Mouse (Mus musculus) thymus, adult 2 months (tissue): ENCODE measurements around the gene Pofut2. TPM values are rescaled to one million over a fixed set of nuclear protein-coding genes. Genes with fewer than 3 reads are reported as not detected.

Experiments used
- DNase-seq: peaks from one replicate; pipeline ENCODE4 v3.0.0; 2021
- H3K27ac ChIP-seq: fragments of 200-500 bp; 2 replicates; pipeline ENCODE4 v1.5.1; 2012; ENCODE audit warnings: low read length, control low read depth; ENCODE audit not compliant: control insufficient read depth, insufficient read depth
- H3K27me3 ChIP-seq: fragments of 200-500 bp; 2 replicates; pipeline ENCODE4 v1.6.1; 2012; ENCODE audit warnings: mild to moderate bottlenecking, low read length, moderate library complexity, mixed read lengths; ENCODE audit not compliant: control insufficient read depth, insufficient read depth
- H3K36me3 ChIP-seq: fragments of 200-500 bp; 2 replicates; pipeline ENCODE4 v1.6.1; 2012; ENCODE audit warnings: mild to moderate bottlenecking, low read length, moderate library complexity; ENCODE audit not compliant: control insufficient read depth, insufficient read depth
- H3K4me1 ChIP-seq: fragments of 200-500 bp; replicated peaks from 2 replicates; pipeline ENCODE4 v1.6.1; 2012; ENCODE audit warnings: low read length; ENCODE audit not compliant: control insufficient read depth, insufficient read depth
- H3K4me3 ChIP-seq: fragments of 200-500 bp; 2 replicates; pipeline ENCODE4 v1.5.1; 2012; ENCODE audit warnings: mild to moderate bottlenecking, low read length, control low read depth, moderate library complexity; ENCODE audit not compliant: control insufficient read depth, insufficient read depth
- CTCF ChIP-seq: fragments of 200-500 bp; IDR thresholded peaks from 2 replicates; pipeline ENCODE4 v1.5.1; 2012; ENCODE audit warnings: mild to moderate bottlenecking, control low read depth, low read length, moderate library complexity, borderline replicate concordance; ENCODE audit not compliant: control insufficient read depth, poor library complexity, insufficient read depth; ENCODE audit errors: extremely low read depth
- POLR2A ChIP-seq: fragments of 200-500 bp; IDR thresholded peaks from 2 replicates; pipeline ENCODE4 v1.6.1; 2012; ENCODE audit warnings: mild to moderate bottlenecking, low read length, control low read depth, moderate library complexity; ENCODE audit not compliant: control insufficient read depth, poor library complexity, insufficient read depth; ENCODE audit errors: extremely low read depth
- WGBS: fragments of 180-500 bp; shearing (Covaris S2); methylation state at CpG from one replicate; pipeline ENCODE4 v1.1.7; 2018; 5-methylcytosine and 5-hydroxymethylcytosine counted together
- polyA plus RNA-seq: library from polyadenylated mRNA; depleted of rRNA; stranded (reverse); fragments of >200 nt; gene quantifications from 2 replicates; pipeline ENCODE4 v1.2.3, GENCODE M21; 2012

Gene Pofut2
- polyA plus RNA-seq, 1 experiment = 60.0 TPM

DNA sequence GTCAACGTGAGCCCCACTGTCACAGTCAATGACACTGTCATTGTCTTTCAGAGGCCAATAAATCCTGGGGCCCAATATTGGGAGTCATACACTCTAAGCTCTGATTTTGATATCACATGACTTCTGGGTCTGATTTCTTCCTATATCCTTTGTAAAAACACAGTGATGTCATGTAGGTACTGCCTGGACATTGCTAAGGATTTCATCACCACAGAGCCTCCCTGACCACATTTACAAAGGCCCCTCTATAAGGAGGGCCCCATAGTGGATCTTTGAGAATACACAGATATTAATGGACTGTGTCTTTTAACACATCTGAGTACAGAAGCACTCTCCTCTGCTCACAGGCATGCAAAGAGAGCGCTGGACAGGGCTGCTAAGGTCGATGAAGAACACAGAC, 16.6 kb upstream of the Pofut2 start:
- TF ChIP-seq CTCF = no peak
- TF ChIP-seq POLR2A = no peak
- H3K27ac ChIP-seq = no peak overlapping the region
- H3K4me3 ChIP-seq = no peak overlapping the region
- no peaks in the 10 kb centered on the region for H3K36me3 ChIP-seq
- DNase-seq = no peak
- H3K4me1 ChIP-seq = no peaks in the 10 kb centered on the region
- 94% methylated on average over 3 of the region's 3 CpGs for WGBS
- no peaks in the 10 kb centered on the region for H3K27me3 ChIP-seq

DNA sequence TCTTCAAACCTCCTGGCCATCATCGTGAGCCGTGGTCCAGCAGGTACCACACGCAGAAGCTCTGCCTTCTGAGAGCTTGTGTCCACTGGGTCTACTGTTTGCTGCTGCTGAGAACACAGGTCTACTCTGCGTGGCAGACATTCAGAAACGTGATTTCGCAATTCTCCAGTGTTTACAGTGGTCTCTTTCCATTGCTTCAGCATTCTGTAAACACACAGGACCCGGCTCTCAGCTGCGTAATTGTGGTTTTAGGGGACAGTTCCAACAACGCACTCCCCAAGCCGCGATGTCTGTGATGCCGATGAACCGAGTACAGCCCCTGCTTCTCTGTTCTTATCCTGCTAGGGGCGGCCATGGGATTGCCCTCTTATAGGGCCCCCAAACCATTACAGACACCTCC, 16.1 kb upstream of the Pofut2 start:
- no peaks in the 10 kb centered on the region for H3K4me1 ChIP-seq
- TF ChIP-seq CTCF (no peak), POLR2A (no peak)
- no peaks in the 10 kb centered on the region for H3K27me3 ChIP-seq
- H3K36me3 ChIP-seq = no peaks in the 10 kb centered on the region
- DNase-seq = no peak
- 91% methylated on average over 14 of the region's 14 CpGs for WGBS
- no peak overlapping the region for H3K4me3 ChIP-seq
- H3K27ac ChIP-seq = no peak overlapping the region

DNA sequence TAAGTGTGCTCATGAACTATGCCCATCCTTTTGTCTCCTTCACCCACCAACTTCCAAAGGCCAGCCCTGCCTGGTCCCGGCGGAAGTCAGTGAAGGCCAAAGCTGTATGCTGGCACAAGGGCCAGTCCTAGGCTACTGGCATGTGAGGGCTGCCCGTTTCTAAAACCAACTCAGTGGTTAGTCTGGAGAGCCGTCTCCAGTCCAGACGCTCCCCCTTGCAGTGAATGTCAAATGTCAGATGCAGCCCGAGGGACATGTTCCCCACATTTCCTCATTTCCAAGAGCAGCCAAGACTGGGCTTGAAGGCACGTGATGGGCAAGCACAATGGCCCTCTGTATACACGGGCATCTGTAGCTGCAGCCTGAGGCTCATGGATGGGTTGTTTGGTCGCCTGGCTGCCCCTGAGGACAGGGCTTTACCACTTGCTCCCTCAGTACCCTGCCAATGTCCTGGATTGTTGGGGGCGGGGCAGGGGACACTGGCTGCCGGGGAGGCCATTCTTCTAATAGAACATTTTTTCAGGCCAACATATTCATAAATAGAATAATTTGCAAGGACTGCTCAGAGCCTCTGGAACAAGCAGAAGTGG, 15.4 kb upstream of the Pofut2 start:
- H3K4me3 ChIP-seq = no peak overlapping the region
- no peak for TF ChIP-seq POLR2A
- TF ChIP-seq CTCF = no peak
- H3K27ac ChIP-seq = no peak overlapping the region
- 89% methylated on average over 11 of the region's 11 CpGs for WGBS
- H3K4me1 ChIP-seq = no peaks in the 10 kb centered on the region
- H3K27me3 ChIP-seq = no peaks in the 10 kb centered on the region
- no peak for DNase-seq
- H3K36me3 ChIP-seq = no peaks in the 10 kb centered on the region

DNA sequence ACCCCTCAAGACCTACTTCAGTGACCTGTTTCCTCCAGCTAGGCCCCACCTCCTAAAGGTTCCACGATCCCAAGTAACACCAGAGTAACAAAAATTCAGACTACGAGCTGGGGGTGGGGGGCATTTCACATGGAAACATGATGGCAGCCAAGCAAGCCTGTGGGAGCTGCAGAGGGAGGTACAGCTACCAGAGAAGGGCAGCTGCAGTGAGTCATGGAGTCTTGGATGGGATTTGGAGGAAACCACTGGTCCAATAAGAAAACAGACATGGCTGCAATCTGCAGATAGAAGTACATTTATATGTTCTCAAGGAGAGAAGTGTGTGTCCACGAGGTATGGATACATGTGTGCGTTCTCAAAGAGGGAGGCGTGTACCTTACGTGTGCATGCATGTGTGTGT, 14.2 kb upstream of the Pofut2 start:
- Histone ChIP-seq H3K27ac (no peak overlapping the region), H3K4me1 (no peaks in the 10 kb centered on the region), H3K36me3 (no peaks in the 10 kb centered on the region), H3K4me3 (no peak overlapping the region), H3K27me3 (no peaks in the 10 kb centered on the region)
- TF ChIP-seq CTCF = no peak
- TF ChIP-seq POLR2A = no peak
- WGBS = 95% methylated on average over 6 of the region's 6 CpGs
- no peak for DNase-seq

DNA sequence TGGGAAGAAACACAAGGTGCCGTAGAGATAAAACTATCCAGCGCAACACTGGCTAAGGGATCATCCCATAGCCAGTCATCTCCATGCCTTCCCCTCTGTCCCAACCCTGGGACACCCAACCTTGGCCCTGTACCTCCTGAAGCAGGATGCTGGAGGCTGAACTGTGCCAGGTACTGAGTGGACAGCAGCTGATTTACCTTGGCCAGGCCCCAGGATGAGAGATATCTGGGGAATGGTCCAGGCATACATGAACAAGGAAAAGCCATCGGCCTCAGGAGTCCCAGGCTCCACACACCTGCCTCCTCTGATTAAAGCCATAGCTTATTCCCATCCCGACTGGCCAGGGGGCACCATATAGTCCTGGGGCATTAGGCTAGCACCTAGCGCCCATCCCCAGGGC, 12.0 kb upstream of the Pofut2 start:
- 98% methylated on average over 5 of the region's 5 CpGs for WGBS
- no peak overlapping the region for H3K4me3 ChIP-seq
- no peaks in the 10 kb centered on the region for H3K36me3 ChIP-seq
- H3K4me1 ChIP-seq = no peaks in the 10 kb centered on the region
- H3K27me3 ChIP-seq = no peaks in the 10 kb centered on the region
- TF ChIP-seq POLR2A (no peak), CTCF (no peak)
- no peak for DNase-seq
- H3K27ac ChIP-seq = no peak overlapping the region

DNA sequence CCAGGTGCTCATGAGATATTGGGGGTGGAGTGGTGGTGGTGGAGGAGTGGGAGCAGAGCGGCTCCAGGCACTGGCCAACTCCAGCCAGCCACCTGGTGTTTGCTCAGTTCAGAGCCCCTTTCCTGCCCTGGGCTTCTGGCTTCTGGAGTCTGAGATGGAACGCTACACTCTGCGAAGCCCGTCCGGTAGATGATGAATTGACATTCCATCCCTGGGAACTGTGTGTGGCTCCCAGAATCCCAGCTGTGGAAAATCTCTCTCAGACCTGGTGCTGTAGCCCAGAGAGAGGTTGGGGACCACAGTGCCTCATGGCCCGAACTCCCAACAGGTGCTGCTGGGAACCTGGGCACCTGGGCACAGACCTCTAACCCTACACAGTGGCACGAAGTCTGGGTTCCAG, 11.3 kb upstream of the Pofut2 start:
- Histone ChIP-seq H3K27ac (no peak overlapping the region), H3K27me3 (no peaks in the 10 kb centered on the region), H3K4me1 (no peaks in the 10 kb centered on the region), H3K36me3 (no peaks in the 10 kb centered on the region), H3K4me3 (no peak overlapping the region)
- TF ChIP-seq POLR2A = no peak
- no peak for TF ChIP-seq CTCF
- no peak for DNase-seq
- WGBS = 95% methylated on average over 7 of the region's 7 CpGs

DNA sequence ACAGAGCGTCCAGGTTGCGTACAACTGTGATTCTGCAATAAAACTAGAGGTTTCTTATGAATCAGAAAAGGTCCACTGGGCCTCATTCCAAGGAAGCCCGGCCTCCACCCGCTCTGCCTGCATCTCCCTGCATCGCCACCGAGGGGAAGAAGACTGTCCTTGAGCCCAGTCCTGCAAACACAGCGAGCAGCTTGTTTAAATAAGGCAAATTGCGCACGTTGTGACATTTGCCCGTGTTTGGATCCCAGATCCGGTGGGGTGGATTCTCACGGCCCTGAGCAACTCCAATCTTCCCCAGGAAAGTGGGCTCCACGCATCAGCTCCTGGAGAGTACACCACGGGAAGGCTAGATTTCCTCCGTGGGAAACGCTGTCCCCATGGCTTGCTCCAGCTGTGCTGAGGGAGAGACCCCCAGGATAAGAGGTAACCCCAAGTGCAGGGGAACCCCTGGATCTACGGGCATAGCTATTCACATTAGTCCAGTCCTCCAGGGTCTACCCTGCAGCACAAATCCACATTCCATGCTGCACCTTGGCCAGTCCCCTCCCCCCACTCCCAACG, 7.7 kb upstream of the Pofut2 start:
- Histone ChIP-seq H3K27me3 (no peaks in the 10 kb centered on the region; the same call in 1 of the 2 replicates), H3K4me1 (no peaks in the 10 kb centered on the region), H3K27ac (no peak overlapping the region), H3K4me3 (no peak overlapping the region), H3K36me3 (no peaks in the 10 kb centered on the region)
- WGBS = 89% methylated on average over 18 of the region's 18 CpGs
- DNase-seq = no peak
- no peak for TF ChIP-seq POLR2A
- no peak for TF ChIP-seq CTCF
